Mouse (Mus musculus): ENCODE data around the gene B3gnt9. TPM values are rescaled to one million over a fixed set of nuclear protein-coding genes. Genes with fewer than 3 reads are reported as not detected.

B3gnt9 gene
- polyA plus RNA-seq, 1 experiment from 2014 or later = 42.8 TPM

DNA sequence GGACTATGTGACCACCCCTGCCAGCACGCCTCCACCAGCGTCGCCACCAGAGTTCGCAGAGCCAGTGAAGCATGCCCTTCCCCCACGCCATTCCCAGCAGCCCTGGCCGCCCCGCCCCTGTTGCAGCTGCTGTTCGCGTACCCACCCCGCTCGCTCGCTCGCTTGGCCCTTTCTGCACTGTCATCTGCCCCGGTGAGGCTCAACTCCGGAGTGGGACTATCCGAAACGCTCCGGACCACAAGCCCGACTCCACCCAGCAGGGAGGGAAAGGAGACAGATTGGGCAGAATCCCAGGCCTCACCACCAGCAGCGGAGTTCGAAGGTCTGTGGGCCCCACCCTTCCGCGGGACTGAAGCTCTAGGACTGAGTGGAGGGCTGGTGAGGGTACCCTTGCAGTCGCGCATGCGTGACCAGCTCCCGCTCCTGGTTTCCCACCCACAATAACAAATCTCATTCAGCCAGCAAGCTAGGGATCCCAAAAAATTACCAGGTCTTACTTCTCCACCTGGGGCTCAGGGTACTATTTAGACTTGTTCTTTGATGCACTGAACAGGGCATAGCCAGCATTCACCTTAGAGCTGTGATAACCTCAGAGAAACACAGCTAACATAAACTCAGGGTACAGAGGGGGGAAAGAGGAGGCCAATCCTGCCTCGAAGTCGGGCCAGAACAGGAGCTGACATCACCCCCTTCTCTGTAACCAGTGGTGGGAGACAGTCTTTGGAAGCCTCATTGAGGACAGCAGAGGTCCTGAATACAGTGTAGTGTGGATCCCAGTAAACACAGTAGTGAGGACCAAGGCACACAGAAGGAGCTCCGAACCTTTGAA is 21.6 kb upstream of the B3gnt9 start:
- peaks cover 82% of the 10 kb centered on the region for H3K27me3 ChIP-seq (replicated peaks; ENCODE audit: control insufficient read depth, insufficient read depth, low read length)
- peak; percentile 78 for DNase-seq (ENCODE audit: low spot score)
- peaks cover 21% of the 10 kb centered on the region for H3K4me1 ChIP-seq (ENCODE audit: control insufficient read depth, insufficient read depth, low read length)
- WGBS = 2% methylated on average over 25 of the region's 30 CpGs
- no peaks in the 10 kb centered on the region for H3K9me3 ChIP-seq (ENCODE audit: control insufficient read depth, low read length)
- ATAC-seq (ENCODE audit: low read depth) = peak; percentile 78
- H3K4me3 ChIP-seq (ENCODE audit: low read depth, low read length) = peak overlapping the region; percentile 41
- no peaks in the 10 kb centered on the region for H3K36me3 ChIP-seq (ENCODE audit: control insufficient read depth, insufficient read depth, low read length)
- H3K4me2 ChIP-seq (ENCODE audit: low read depth, low read length) = peak overlapping the region; percentile 75
- H3K27ac ChIP-seq (replicated peaks; ENCODE audit: low read depth, low read length) = no peak overlapping the region
- H3K9ac ChIP-seq (ENCODE audit: low read depth, low read length) = peak overlapping the region; percentile 61

DNA sequence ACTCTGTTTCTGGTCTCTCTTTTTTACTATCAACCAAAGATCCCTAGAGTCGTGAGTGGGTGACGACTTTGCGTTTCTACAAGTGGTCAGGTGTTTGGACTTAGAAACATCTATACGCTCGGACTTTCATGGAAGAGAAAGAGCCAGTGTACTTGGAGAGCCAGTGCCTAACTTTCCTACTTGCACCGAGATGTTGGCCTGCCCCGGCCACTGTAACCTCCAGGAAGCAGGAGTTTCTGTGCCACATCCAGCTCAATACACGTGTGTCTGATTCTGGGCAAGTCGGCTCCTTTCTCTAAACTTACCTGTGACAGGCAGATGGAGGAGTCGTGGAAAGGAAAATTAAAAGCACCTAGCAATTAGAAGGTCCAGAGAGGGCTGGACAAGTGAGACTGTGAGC is 20.9 kb upstream of the B3gnt9 start, which contains the start of gene Nol3:
TSS of gene Nol3 (plus strand) at position 301 of the 400 bp plus-strand sequence.
- Histone ChIP-seq H3K36me3 (ENCODE audit: control insufficient read depth, insufficient read depth, low read length) (no peaks in the 10 kb centered on the region), H3K9ac (ENCODE audit: low read depth, low read length) (peak within 1 kb of the TSS; percentile 61), H3K27me3 (replicated peaks; ENCODE audit: control insufficient read depth, insufficient read depth, low read length) (peaks cover 89% of the 10 kb centered on the region), H3K9me3 (ENCODE audit: control insufficient read depth, low read length) (no peaks in the 10 kb centered on the region), H3K4me2 (ENCODE audit: low read depth, low read length) (peak within 1 kb of the TSS; percentile 75), H3K27ac (replicated peaks; ENCODE audit: low read depth, low read length) (no peak within 1 kb of the TSS), H3K4me1 (ENCODE audit: control insufficient read depth, insufficient read depth, low read length) (peaks cover 21% of the 10 kb centered on the region), H3K4me3 (ENCODE audit: low read depth, low read length) (peak within 1 kb of the TSS; percentile 41)
- 7% methylated on average over 10 of the region's 10 CpGs for WGBS
- no peak for ATAC-seq (ENCODE audit: low read depth)
- DNase-seq (ENCODE audit: low spot score) = no peak

DNA sequence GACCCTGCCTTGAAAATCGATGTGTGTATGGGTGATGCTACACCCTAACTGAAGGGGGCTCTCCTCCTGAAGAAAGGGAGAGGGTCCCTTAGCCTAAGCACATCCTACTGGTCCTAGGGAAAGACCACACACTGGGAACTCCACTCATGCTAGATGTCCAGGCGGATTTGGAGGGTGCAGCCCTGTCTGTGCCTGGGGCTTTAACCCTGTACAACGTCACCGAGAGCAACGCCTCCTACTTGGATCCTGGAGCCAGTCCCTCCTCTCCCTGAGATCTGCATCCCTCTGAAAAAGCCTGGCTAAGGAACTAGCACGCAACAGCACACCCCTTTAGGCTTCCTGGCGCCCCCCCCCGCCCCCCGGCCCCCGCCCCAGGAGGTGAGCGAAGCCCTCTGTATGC is 20.4 kb upstream of the B3gnt9 start:
- Histone ChIP-seq H3K4me3 (ENCODE audit: low read depth, low read length) (peak overlapping the region; percentile 41), H3K9ac (ENCODE audit: low read depth, low read length) (no peak overlapping the region), H3K4me1 (ENCODE audit: control insufficient read depth, insufficient read depth, low read length) (peaks cover 21% of the 10 kb centered on the region), H3K36me3 (ENCODE audit: control insufficient read depth, insufficient read depth, low read length) (no peaks in the 10 kb centered on the region), H3K4me2 (ENCODE audit: low read depth, low read length) (peak overlapping the region; percentile 75), H3K27ac (replicated peaks; ENCODE audit: low read depth, low read length) (no peak overlapping the region), H3K27me3 (replicated peaks; ENCODE audit: control insufficient read depth, insufficient read depth, low read length) (peaks cover 93% of the 10 kb centered on the region), H3K9me3 (ENCODE audit: control insufficient read depth, low read length) (no peaks in the 10 kb centered on the region)
- WGBS = 7% methylated on average over 11 of the region's 11 CpGs
- no peak for ATAC-seq (ENCODE audit: low read depth)
- DNase-seq (ENCODE audit: low spot score) = no peak

DNA sequence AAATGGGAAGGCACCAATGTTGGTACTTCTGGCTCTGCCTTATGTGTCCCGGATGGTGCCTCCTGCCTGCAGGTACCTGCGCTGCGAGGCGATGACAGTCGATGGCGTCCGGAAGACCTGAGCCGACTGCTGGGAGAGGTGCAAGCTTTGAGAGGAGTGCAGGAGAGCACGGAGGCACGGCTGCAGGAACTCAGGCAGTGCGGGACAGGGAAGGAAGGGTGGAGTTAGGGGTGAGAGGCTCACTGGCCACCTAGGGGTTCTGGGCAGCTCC is 15.9 kb upstream of the B3gnt9 start:
- no peak for DNase-seq (ENCODE audit: low spot score)
- Histone ChIP-seq H3K4me3 (ENCODE audit: low read depth, low read length) (peak overlapping the region; percentile 50), H3K4me2 (ENCODE audit: low read depth, low read length) (peak overlapping the region; percentile 10; the same call in 1 of the 2 replicates), H3K36me3 (ENCODE audit: control insufficient read depth, insufficient read depth, low read length) (no peaks in the 10 kb centered on the region), H3K27me3 (replicated peaks; ENCODE audit: control insufficient read depth, insufficient read depth, low read length) (peaks cover 97% of the 10 kb centered on the region), H3K4me1 (ENCODE audit: control insufficient read depth, insufficient read depth, low read length) (peaks cover 24% of the 10 kb centered on the region; the same call in 1 of the 2 replicates), H3K27ac (replicated peaks; ENCODE audit: low read depth, low read length) (no peak overlapping the region), H3K9me3 (ENCODE audit: control insufficient read depth, low read length) (0 out of 2 replicates have a peak, but pooled peaks cover 4% of the 10 kb centered on the region), H3K9ac (ENCODE audit: low read depth, low read length) (no peak overlapping the region)
- no peak for ATAC-seq (ENCODE audit: low read depth)
- 3% methylated on average over 11 of the region's 11 CpGs for WGBS

DNA sequence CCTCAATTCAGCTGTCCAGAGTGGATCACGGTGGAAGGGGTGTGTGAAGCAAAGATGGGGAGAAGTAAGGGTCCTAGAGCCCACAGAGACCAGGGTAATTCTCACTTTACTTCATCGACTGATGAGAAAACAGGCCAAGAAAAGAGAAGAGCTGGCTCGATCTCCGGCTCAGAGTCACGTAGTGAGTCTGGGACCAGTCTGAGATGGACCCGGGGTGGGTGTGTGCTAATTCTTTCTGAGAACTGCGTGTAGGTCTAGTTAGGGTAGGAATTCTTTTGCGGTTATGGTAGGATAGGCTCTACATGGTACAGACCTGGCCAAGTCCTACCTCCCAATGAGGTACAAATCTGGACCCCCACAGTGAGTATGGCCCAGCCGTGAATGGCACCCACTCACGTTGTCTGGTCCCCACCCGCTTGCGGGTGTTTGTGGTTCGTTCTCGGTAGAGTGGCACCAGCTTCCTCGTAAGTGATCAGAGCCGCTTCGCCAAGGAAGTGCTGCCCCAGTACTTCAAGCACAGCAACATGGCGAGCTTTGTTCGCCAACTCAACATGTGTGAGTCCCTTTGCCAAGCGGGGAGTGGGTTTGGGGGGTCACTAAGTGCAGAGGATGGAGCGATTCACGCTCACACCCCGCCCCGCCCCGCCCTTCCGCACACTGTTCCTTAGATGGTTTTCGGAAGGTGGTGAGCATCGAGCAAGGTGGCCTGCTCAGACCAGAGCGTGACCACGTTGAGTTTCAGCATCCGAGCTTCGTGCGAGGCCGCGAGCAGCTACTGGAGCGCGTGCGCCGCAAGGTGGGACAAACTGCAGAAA is 15.4 kb upstream of the B3gnt9 start:
- ATAC-seq (ENCODE audit: low read depth) = no peak

DNA sequence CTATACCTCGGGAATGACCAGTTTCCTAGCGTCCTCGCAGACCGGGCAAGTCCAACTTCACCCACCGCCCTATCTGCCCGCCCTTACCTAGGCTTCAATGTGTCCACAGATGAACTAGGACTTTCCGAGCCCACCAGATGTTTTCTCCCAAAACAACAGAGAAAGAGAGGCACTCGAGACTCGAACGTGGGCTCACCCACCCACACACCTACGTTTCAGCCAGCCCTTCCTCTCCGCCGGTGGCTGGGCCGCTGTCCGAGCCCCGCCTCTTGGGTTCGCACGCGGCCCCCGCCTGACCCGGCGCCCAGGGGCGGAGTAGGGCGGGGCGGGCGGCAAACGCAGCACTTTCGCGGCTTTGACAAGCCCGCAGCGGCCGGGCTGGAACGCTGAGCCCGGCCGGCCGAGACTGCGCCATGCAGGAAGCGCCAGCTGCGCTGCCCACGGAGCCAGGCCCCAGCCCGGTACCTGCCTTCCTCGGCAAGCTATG is 14.6 kb upstream of the B3gnt9 start, which contains the start of gene Hsf4:
TSS of gene Hsf4 (plus strand) at position 341 of the 487 bp plus-strand sequence.
- peak within 1 kb of the TSS; percentile 52 for H3K9ac ChIP-seq (ENCODE audit: low read depth, low read length)
- ATAC-seq (ENCODE audit: low read depth) = 0 out of 2 replicates have a peak, but pooled peaks have one; percentile 1
- WGBS = 2% methylated on average over 20 of the region's 42 CpGs
- H3K27ac ChIP-seq (replicated peaks; ENCODE audit: low read depth, low read length) = no peak within 1 kb of the TSS
- H3K9me3 ChIP-seq (ENCODE audit: control insufficient read depth, low read length) = 0 out of 2 replicates have a peak, but pooled peaks cover 4% of the 10 kb centered on the region
- peak within 1 kb of the TSS; percentile 88 for H3K4me2 ChIP-seq (ENCODE audit: low read depth, low read length)
- H3K36me3 ChIP-seq (ENCODE audit: control insufficient read depth, insufficient read depth, low read length) = no peaks in the 10 kb centered on the region
- H3K27me3 ChIP-seq (replicated peaks; ENCODE audit: control insufficient read depth, insufficient read depth, low read length) = peaks cover 95% of the 10 kb centered on the region
- no peak for DNase-seq (ENCODE audit: low spot score)
- peaks cover 24% of the 10 kb centered on the region; the same call in 1 of the 2 replicates for H3K4me1 ChIP-seq (ENCODE audit: control insufficient read depth, insufficient read depth, low read length)
- H3K4me3 ChIP-seq (ENCODE audit: low read depth, low read length) = peak within 1 kb of the TSS; percentile 50

More for the DNA sequence above, 15.4 kb upstream of the B3gnt9 start:
- H3K9ac ChIP-seq (ENCODE audit: low read depth, low read length) = peak overlapping the region; percentile 26
- H3K36me3 ChIP-seq (ENCODE audit: control insufficient read depth, insufficient read depth, low read length) = no peaks in the 10 kb centered on the region
- peak overlapping the region; percentile 50 for H3K4me3 ChIP-seq (ENCODE audit: low read depth, low read length)
- no peak for DNase-seq (ENCODE audit: low spot score)
- H3K27me3 ChIP-seq (replicated peaks; ENCODE audit: control insufficient read depth, insufficient read depth, low read length) = peaks cover 98% of the 10 kb centered on the region
- H3K4me1 ChIP-seq (ENCODE audit: control insufficient read depth, insufficient read depth, low read length) = peaks cover 19% of the 10 kb centered on the region; the same call in 1 of the 2 replicates
- peak overlapping the region; percentile 88 for H3K4me2 ChIP-seq (ENCODE audit: low read depth, low read length)
- H3K9me3 ChIP-seq (ENCODE audit: control insufficient read depth, low read length) = 0 out of 2 replicates have a peak, but pooled peaks cover 4% of the 10 kb centered on the region
- no peak overlapping the region for H3K27ac ChIP-seq (replicated peaks; ENCODE audit: low read depth, low read length)
- 4% methylated on average over 38 of the region's 39 CpGs for WGBS

DNA sequence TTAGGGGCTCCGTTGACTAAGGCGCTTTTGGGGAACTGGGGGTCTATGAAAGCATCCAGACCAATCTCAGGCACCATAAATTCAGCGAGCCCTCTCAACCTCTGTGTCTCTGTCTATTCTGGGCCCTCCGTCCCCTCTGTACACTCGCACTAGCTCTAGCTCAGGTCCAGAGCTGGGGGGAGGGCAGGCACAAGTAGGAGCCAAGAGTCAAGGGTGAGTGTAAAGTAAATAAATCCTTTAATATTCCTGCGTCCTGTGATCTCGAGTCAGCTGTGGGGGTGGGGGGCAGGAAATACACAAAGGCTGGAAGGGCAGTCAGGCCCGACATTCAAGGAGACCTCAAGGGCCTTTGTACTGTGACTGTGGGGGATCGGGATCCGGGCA is 14.1 kb upstream of the B3gnt9 start:
- Histone ChIP-seq H3K27me3 (replicated peaks; ENCODE audit: control insufficient read depth, insufficient read depth, low read length) (peaks cover 91% of the 10 kb centered on the region), H3K4me1 (ENCODE audit: control insufficient read depth, insufficient read depth, low read length) (peaks cover 24% of the 10 kb centered on the region; the same call in 1 of the 2 replicates), H3K4me3 (ENCODE audit: low read depth, low read length) (peak overlapping the region; percentile 50), H3K4me2 (ENCODE audit: low read depth, low read length) (peak overlapping the region; percentile 88), H3K36me3 (ENCODE audit: control insufficient read depth, insufficient read depth, low read length) (no peaks in the 10 kb centered on the region), H3K9me3 (ENCODE audit: control insufficient read depth, low read length) (0 out of 2 replicates have a peak, but pooled peaks cover 4% of the 10 kb centered on the region), H3K9ac (ENCODE audit: low read depth, low read length) (peak overlapping the region; percentile 26), H3K27ac (replicated peaks; ENCODE audit: low read depth, low read length) (no peak overlapping the region)
- ATAC-seq (ENCODE audit: low read depth) (no peak), DNase-seq (ENCODE audit: low spot score) (no peak)
- WGBS = under 1% methylated on average over 10 of the region's 10 CpGs

DNA sequence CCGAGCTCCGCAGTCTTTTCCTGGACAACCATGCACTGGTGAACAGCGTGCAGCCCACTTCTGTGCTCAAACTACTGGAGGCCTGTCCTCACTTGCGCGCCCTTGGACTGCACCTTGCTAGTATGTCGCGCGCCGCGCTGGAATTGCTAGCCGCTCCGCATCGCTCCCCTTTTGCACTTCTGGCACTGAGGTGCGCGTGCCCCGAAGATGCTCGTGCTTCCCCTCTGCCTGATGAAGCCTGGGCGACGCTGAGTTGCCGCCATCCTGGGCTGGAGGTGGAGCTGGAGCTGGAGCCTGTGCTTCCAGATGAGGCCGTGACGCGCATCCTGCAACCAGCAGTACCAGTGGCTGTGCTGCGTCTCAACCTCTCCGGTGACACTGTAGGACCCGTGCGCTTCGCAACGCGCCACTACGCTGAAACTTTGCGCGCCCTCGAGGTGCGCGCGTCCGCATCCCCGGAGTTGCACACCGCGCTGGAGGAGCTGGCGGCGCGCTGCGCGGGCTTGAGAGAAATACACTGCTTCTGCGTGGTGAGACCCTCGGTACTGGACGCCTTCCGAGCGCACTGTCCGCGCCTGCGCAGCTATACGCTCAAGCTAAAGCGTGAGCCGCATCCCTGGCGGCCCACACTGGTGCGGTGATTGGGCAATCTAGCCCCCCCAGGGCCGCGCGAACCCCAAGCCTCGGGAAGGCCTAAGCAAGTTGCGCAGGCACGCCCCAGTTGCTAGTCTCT is 13.6 kb upstream of the B3gnt9 start:
- peak overlapping the region; percentile 52 for H3K9ac ChIP-seq (ENCODE audit: low read depth, low read length)

More for the DNA sequence above, 13.6 kb upstream of the B3gnt9 start:
- peak; percentile 91 for DNase-seq (ENCODE audit: low spot score)
- Histone ChIP-seq H3K4me2 (ENCODE audit: low read depth, low read length) (peak overlapping the region; percentile 88), H3K4me1 (ENCODE audit: control insufficient read depth, insufficient read depth, low read length) (peaks cover 24% of the 10 kb centered on the region; the same call in 1 of the 2 replicates), H3K9me3 (ENCODE audit: control insufficient read depth, low read length) (0 out of 2 replicates have a peak, but pooled peaks cover 4% of the 10 kb centered on the region), H3K27me3 (replicated peaks; ENCODE audit: control insufficient read depth, insufficient read depth, low read length) (peaks cover 86% of the 10 kb centered on the region), H3K4me3 (ENCODE audit: low read depth, low read length) (peak overlapping the region; percentile 50), H3K36me3 (ENCODE audit: control insufficient read depth, insufficient read depth, low read length) (no peaks in the 10 kb centered on the region), H3K27ac (replicated peaks; ENCODE audit: low read depth, low read length) (no peak overlapping the region)
- under 1% methylated on average over 62 of the region's 65 CpGs for WGBS
- ATAC-seq (ENCODE audit: low read depth) = peak; percentile 82

Measured in embryonic facial prominence, embryonic 14.5 days (tissue).